Mouse (Mus musculus) adipose tissue, adult 10 weeks (tissue): ENCODE measurements around the gene Vmn1r45. TPM values are rescaled to one million over a fixed set of nuclear protein-coding genes. Genes with fewer than 3 reads are reported as not detected.

Experiments used
- polyA plus RNA-seq: library from polyadenylated mRNA; stranded (reverse); fragments of 350-450 nt; fragmentation: Illumina TruSeq; extraction: RNeasy Lipid Tissue Mini Kit (QIAGEN cat#74804); gene quantifications from one replicate; pipeline ENCODE4 v1.2.3, GENCODE M21; 2014; ENCODE audit warnings: low read depth, low replicate concordance

Gene Vmn1r45
- not detected for polyA plus RNA-seq

GRCm38 (mm10) chr6:89940498-89940897, at the start of gene Vmn1r45:
Gene Vmn1r45 (minus strand): TSS chr6:89940598.

GRCm38 (mm10) chr6:89969013-89969412, 28.6 kb upstream of the Vmn1r45 start, which contains the start of gene Vmn1r46:
Gene Vmn1r46 (plus strand): TSS chr6:89969313.

GRCm38 (mm10) chr6:89883360-89883759, 57.0 kb downstream of the Vmn1r45 start, which contains the start of gene Vmn1r44:
Gene Vmn1r44 (plus strand): TSS chr6:89883660.

Other genes starting within 250 kb of the Vmn1r45 start
- not detected for gene Vmn1r40, start 233.1 kb downstream of the Vmn1r45 start, polyA plus RNA-seq
- not detected for gene Vmn1r41, start 199.8 kb downstream of the Vmn1r45 start, polyA plus RNA-seq
- gene Vmn1r42, start 64.2 kb downstream of the Vmn1r45 start, polyA plus RNA-seq: not detected
- gene Vmn1r43, start 64.2 kb downstream of the Vmn1r45 start, polyA plus RNA-seq: 0.19 TPM
- gene Vmn1r44, start 56.9 kb downstream of the Vmn1r45 start, polyA plus RNA-seq: not detected
- gene Vmn1r46, start 28.7 kb upstream of the Vmn1r45 start, polyA plus RNA-seq: not detected
- not detected for gene Vmn1r47, start 75.5 kb upstream of the Vmn1r45 start, polyA plus RNA-seq
- gene Vmn1r48, start 96.2 kb upstream of the Vmn1r45 start, polyA plus RNA-seq: not detected
- not detected for gene Vmn1r49, start 137.9 kb upstream of the Vmn1r45 start, polyA plus RNA-seq
- not detected for gene Vmn1r50, start 160.8 kb upstream of the Vmn1r45 start, polyA plus RNA-seq
- not detected for gene Vmn1r51, start 182.0 kb upstream of the Vmn1r45 start, polyA plus RNA-seq
- gene Vmn1r52, start 234.2 kb upstream of the Vmn1r45 start, polyA plus RNA-seq: not detected